ENCODE assay signal across 31 mouse cellular contexts in genomic region chr9:88346857-88347256, GRCm38 (mm10). TPM values are rescaled to one million over a fixed set of nuclear protein-coding genes. Genes with fewer than 3 reads are reported as not detected.
DNase-seq lines count a peak whose midpoint lies in the region; ATAC-seq and TF ChIP-seq lines count a peak whose summit lies in the region.
"Had no signal": no experiment of that assay in that cellular context is flagged by ENCODE, and none has a peak within 500 bp of the region (broad histone marks: within the 10 kb centered on the region; RNA-seq: fewer than 3 reads in every experiment).

No protein-coding gene starts in this region.

- no peaks in the 10 kb centered on the region for H3K9me3 ChIP-seq in heart, embryonic 12.5 days (replicated peaks)
- H3K9me3 ChIP-seq: forebrain, embryonic 13.5 days; intestine, embryonic 15.5 days; limb, embryonic 10.5 days; limb, embryonic 15.5 days; liver, embryonic 13.5 days; midbrain, embryonic 13.5 days had no signal

- H3K27me3 ChIP-seq in heart, embryonic 12.5 days (replicated peaks), result no peaks in the 10 kb centered on the region
- no peaks in the 10 kb centered on the region for H3K27me3 ChIP-seq in testis, adult 2 months (ENCODE audit: control insufficient read depth, insufficient read depth, low read length)
- H3K27me3 ChIP-seq: forebrain, embryonic 13.5 days; intestine, embryonic 15.5 days; limb, embryonic 15.5 days; liver, embryonic 13.5 days; midbrain, embryonic 13.5 days had no signal

- no peak overlapping the region for H3K27ac ChIP-seq in heart, embryonic 12.5 days (ENCODE audit: poor library complexity, severe bottlenecking)
- peak overlapping the region; percentile 8 for H3K27ac ChIP-seq in testis, adult 2 months (ENCODE audit: control insufficient read depth, insufficient read depth, low read depth, low read length)
- H3K27ac ChIP-seq: forebrain, embryonic 13.5 days; heart, adult 2 months; hindbrain, embryonic 14.5 days; intestine, embryonic 15.5 days; kidney, postnatal 0 days; limb, embryonic 10.5 days; limb, embryonic 15.5 days; liver, embryonic 13.5 days; midbrain, embryonic 13.5 days had no signal

- no peak overlapping the region for H3K4me3 ChIP-seq in heart, embryonic 12.5 days
- no peak overlapping the region for H3K4me3 ChIP-seq in testis, adult 2 months (ENCODE audit: control insufficient read depth, low read depth, low read length)
- H3K4me3 ChIP-seq: forebrain, embryonic 13.5 days; heart, adult 2 months; intestine, embryonic 15.5 days; limb, embryonic 10.5 days; limb, embryonic 15.5 days; liver, embryonic 13.5 days; midbrain, embryonic 13.5 days had no signal

- no peak overlapping the region for H3K9ac ChIP-seq in heart, embryonic 12.5 days
- H3K9ac ChIP-seq: forebrain, embryonic 13.5 days; hindbrain, embryonic 14.5 days; intestine, embryonic 15.5 days; limb, embryonic 15.5 days; liver, embryonic 13.5 days; midbrain, embryonic 13.5 days had no signal

- H3K4me1 ChIP-seq in heart, embryonic 12.5 days (replicated peaks), result peaks cover 12% of the 10 kb centered on the region
- H3K4me1 ChIP-seq in testis, adult 2 months (ENCODE audit: control insufficient read depth, insufficient read depth, low read length), result peaks cover 3% of the 10 kb centered on the region
- H3K4me1 ChIP-seq: forebrain, embryonic 13.5 days; intestine, embryonic 15.5 days; limb, embryonic 10.5 days; liver, embryonic 13.5 days; midbrain, embryonic 13.5 days had no signal

- DNase-seq in heart, adult 11 months, result peak; percentile 49
- DNase-seq in testis, postnatal 10 days (ENCODE audit: low spot score), result no peak
- no peak for DNase-seq in thymus, postnatal 14 days
- no peak for DNase-seq in cerebellum, adult 18-20 months
- DNase-seq: adrenal gland, postnatal 25 days; cerebellum, adult 8-10 months; cerebellum, postnatal 25 days; gastrocnemius, postnatal 25 days; heart, adult 2 months; heart, postnatal 4 days; kidney, adult 2 months; kidney, postnatal 4 days; layer of hippocampus, postnatal 36 days; liver, embryonic 13.5 days; lung, adult 18-20 months; lung, postnatal 4 days; retina, postnatal 1 day; right cerebral cortex, postnatal 14 days; thymus, adult 18-20 months; thymus, postnatal 36 days had no signal

- ATAC-seq in heart, embryonic 12.5 days (ENCODE audit: insufficient number of reproducible peaks, low FRiP score), result no peak
- ATAC-seq in inflammation-experienced regulatory T-cells, adult 6 months, result peak; percentile 31
- ATAC-seq: forebrain, embryonic 13.5 days; intestine, embryonic 15.5 days; lung, postnatal 0 days; midbrain, embryonic 13.5 days had no signal

- H3K4me2 ChIP-seq in heart, embryonic 12.5 days, result no peak overlapping the region
- H3K4me2 ChIP-seq: forebrain, embryonic 13.5 days; hindbrain, embryonic 14.5 days; intestine, embryonic 15.5 days; limb, embryonic 15.5 days; liver, embryonic 13.5 days; midbrain, embryonic 13.5 days had no signal

- TF ChIP-seq POLR2A in testis, adult 2 months (IDR thresholded peaks at IDR 0.05; ENCODE audit: control insufficient read depth, low read depth, low read length), result no peak

- TF ChIP-seq CTCF in testis, adult 2 months (IDR thresholded peaks at IDR 0.05; ENCODE audit: control insufficient read depth, insufficient read depth, insufficient replicate concordance, low read depth, low read length), result no peak

- WGBS in heart, embryonic 12.5 days, result 60% methylated on average over 5 of the region's 5 CpGs

- H3K36me3 ChIP-seq in heart, embryonic 12.5 days, result no peaks in the 10 kb centered on the region
- H3K36me3 ChIP-seq in testis, adult 2 months (ENCODE audit: control insufficient read depth, insufficient read depth, low read length), result no peaks in the 10 kb centered on the region
- H3K36me3 ChIP-seq: intestine, embryonic 15.5 days; limb, embryonic 10.5 days; limb, embryonic 15.5 days; liver, embryonic 13.5 days; midbrain, embryonic 13.5 days had no signal

RNA-seq across cellular contexts. Expression of gene Nt5e, which starts 19.9 kb away (rescaled TPM):
- 5.4 and 5.8 TPM in 2 replicates for polyA plus RNA-seq in heart, embryonic 12.5 days (2016; fragmentation: Nextera tagmentation; extraction: Ambion mirVana)
- 4.5 and 5.5 TPM in 2 replicates for polyA plus RNA-seq in testis, adult 2 months (2012; rRNA removed)
- 100 to 1,000 TPM in 2 of 3 experiments, 10 to 100 TPM in 1; 87.8 to 325 (median 303) TPM for polyA plus RNA-seq in inflammation-experienced regulatory T-cells, adult 6 months (2017; shearing (Covaris generic))

Comparison
In these comparisons a context has a peak if more than half of its experiments do, and no peak if none do; other contexts are left out.
1. RNA of gene Nt5e, which starts 19.9 kb away (polyA plus RNA-seq): 87.8 to 325 TPM in inflammation-experienced regulatory T-cells, adult 6 months; 5.4 to 5.8 TPM in heart, embryonic 12.5 days and 4.5 to 5.5 TPM in testis, adult 2 months; every median in the first group is over 10 times any median in the second.